Mouse (Mus musculus): Measurements from ENCODE around the gene Taz. TPM values are rescaled to one million over a fixed set of nuclear protein-coding genes. Genes with fewer than 3 reads are reported as not detected.

The Taz gene
- polyA plus RNA-seq (2012; fragmentation: generic; extraction: Trizol) = 10 to 100 TPM; 10.8 to 46.7 TPM

GRCm38 (mm10) chrX:74281732-74282394, at the start of gene Taz, which contains the start of gene Dnase1l1:
Gene Taz, plus strand, starts transcription at chrX:74281912.
Gene Dnase1l1, minus strand, starts transcription at chrX:74282337.

GRCm38 (mm10) chrX:74249615-74250014, 32.1 kb upstream of the Taz start, which contains the start of gene Flna:
Gene Flna, minus strand, starts transcription at chrX:74249820.

GRCm38 (mm10) chrX:74254153-74254887, 27.4 kb upstream of the Taz start, which contains the start of gene Emd:
Gene Emd, plus strand, starts transcription at chrX:74254687.

GRCm38 (mm10) chrX:74270062-74270901, 11.4 kb upstream of the Taz start, which contains the start of gene Rpl10:
Gene Rpl10, plus strand, starts transcription at chrX:74270812.

GRCm38 (mm10) chrX:74296538-74297448, 15.1 kb downstream of the Taz start, which contains the start of gene Atp6ap1:
Gene Atp6ap1, plus strand, starts transcription at chrX:74297097.

DNA sequence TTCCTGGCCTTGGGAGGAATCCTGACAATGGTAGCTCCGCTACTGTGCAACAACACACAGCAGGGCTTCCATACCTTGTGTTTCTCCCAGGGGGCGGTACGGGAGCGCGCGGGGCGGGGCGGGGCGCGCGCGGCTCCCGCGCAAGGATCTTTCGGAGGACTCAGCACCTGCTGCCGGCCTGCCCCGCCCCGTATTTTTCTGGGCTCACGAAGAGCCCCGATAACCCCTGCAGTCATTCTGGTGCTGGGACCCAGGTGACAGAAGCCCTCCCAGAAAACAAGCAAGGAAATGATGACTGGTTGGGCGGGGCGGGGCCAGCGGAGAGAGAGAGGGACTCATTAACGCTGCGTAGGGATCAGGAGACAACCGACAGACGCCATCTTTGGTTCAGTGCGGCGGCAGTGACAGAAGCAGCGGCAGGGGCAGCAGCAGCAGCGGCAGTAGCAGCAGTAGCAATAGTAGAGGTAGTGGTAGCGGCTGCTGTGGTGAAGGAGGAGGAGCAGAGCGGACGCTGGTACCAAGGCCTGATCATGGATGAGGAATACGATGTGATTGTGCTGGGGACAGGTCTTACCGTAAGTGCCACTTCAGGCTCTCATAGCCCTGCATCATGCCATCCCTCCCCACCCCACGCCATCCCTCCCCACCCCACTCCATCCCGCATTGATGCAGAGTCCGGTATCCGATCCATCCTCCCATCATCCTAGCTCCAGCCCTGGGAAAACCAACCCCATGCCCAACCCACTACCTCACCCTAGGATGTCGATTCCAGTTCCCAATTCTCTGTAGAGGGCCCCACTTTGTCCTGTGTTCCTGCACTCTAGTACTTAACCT, 23.4 kb downstream of the Taz start, which contains the start of gene Gdi1:
Gene Gdi1, plus strand, starts transcription at position 132 of the 834 bp plus-strand sequence.

GRCm38 (mm10) chrX:74312540-74313464, 31.1 kb downstream of the Taz start, which contains the start of gene Fam50a:
Gene Fam50a, plus strand, starts transcription at chrX:74313033.

GRCm38 (mm10) chrX:74328725-74329161, 47.0 kb downstream of the Taz start, which contains the start of gene Plxna3:
Gene Plxna3, plus strand, starts transcription at chrX:74329066.

Other genes starting within 250 kb of the Taz start
- under 1 TPM; 0.05 to 0.50 TPM for gene Opn1mw, start 154.4 kb upstream of the Taz start, polyA plus RNA-seq (2012; fragmentation: generic; extraction: Trizol)
- gene Mecp2, start 146.5 kb upstream of the Taz start, polyA plus RNA-seq (2012; fragmentation: generic; extraction: Trizol) = 1 to 10 TPM; 6.4 to 8.6 TPM
- not detected for gene Tex28, start 114.1 kb upstream of the Taz start, polyA plus RNA-seq (2012; fragmentation: generic; extraction: Trizol)
- gene Tktl1, start 104.7 kb upstream of the Taz start, polyA plus RNA-seq (2012; fragmentation: generic; extraction: Trizol) = not detected
- 100 to 1,000 TPM; 461 to 590 TPM for gene Flna, start 32.1 kb upstream of the Taz start, polyA plus RNA-seq (2012; fragmentation: generic; extraction: Trizol)
- 100 to 1,000 TPM; 110 to 114 TPM for gene Emd, start 27.2 kb upstream of the Taz start, polyA plus RNA-seq (2012; fragmentation: generic; extraction: Trizol)
- 1,000 to 10,000 TPM; 3,936 to 5,898 TPM for gene Rpl10, start 11.1 kb upstream of the Taz start, polyA plus RNA-seq (2012; fragmentation: generic; extraction: Trizol)
- 10 to 100 TPM in 1 of 2 experiments, 1 to 10 TPM in 1; 5.6 to 17.8 TPM for gene Dnase1l1, start 425 bp downstream of the Taz start, polyA plus RNA-seq (2012; fragmentation: generic; extraction: Trizol)
- 100 to 1,000 TPM in 1 of 2 experiments, 10 to 100 TPM in 1; 68.8 to 159 TPM for gene Atp6ap1, start 15.2 kb downstream of the Taz start, polyA plus RNA-seq (2012; fragmentation: generic; extraction: Trizol)
- gene Gdi1, start 23.1 kb downstream of the Taz start, polyA plus RNA-seq (2012; fragmentation: generic; extraction: Trizol) = 100 to 1,000 TPM in 1 of 2 experiments, 10 to 100 TPM in 1; 15.1 to 104 TPM
- gene Fam50a, start 31.1 kb downstream of the Taz start, polyA plus RNA-seq (2012; fragmentation: generic; extraction: Trizol) = 10 to 100 TPM; 36.1 to 51.7 TPM
- gene Plxna3, start 47.2 kb downstream of the Taz start, polyA plus RNA-seq (2012; fragmentation: generic; extraction: Trizol) = 10 to 100 TPM in 1 of 2 experiments, 1 to 10 TPM in 1; 2.9 to 29.9 TPM
- gene Lage3, start 71.7 kb downstream of the Taz start, polyA plus RNA-seq (2012; fragmentation: generic; extraction: Trizol) = 100 to 1,000 TPM in 1 of 2 experiments, 10 to 100 TPM in 1; 80.4 to 114 TPM
- gene Ubl4a, start 91.3 kb downstream of the Taz start, polyA plus RNA-seq (2012; fragmentation: generic; extraction: Trizol) = 100 to 1,000 TPM in 1 of 2 experiments, 10 to 100 TPM in 1; 43.7 to 146 TPM
- 10 to 100 TPM; 16.1 to 17.9 TPM for gene Slc10a3, start 91.4 kb downstream of the Taz start, polyA plus RNA-seq (2012; fragmentation: generic; extraction: Trizol)
- gene Fam3a, start 111.4 kb downstream of the Taz start, polyA plus RNA-seq (2012; fragmentation: generic; extraction: Trizol) = 10 to 100 TPM; 12.8 to 47.3 TPM
- gene Ikbkg, start 111.4 kb downstream of the Taz start, polyA plus RNA-seq (2012; fragmentation: generic; extraction: Trizol) = 10 to 100 TPM in 1 of 2 experiments, 1 to 10 TPM in 1; 7.0 to 15.8 TPM
- gene G6pdx, start 147.3 kb downstream of the Taz start, polyA plus RNA-seq (2012; fragmentation: generic; extraction: Trizol) = 100 to 1,000 TPM in 1 of 2 experiments, 10 to 100 TPM in 1; 71.9 to 103 TPM
- not detected for gene Gm6880, start 199.5 kb downstream of the Taz start, polyA plus RNA-seq (2012; fragmentation: generic; extraction: Trizol)

Data from C3H10T1/2 (cell line).